ENCODE assay signal across 16 mouse cellular contexts in genomic region chr4:105182249-105182648, GRCm38 (mm10). TPM values are rescaled to one million over a fixed set of nuclear protein-coding genes. Genes with fewer than 3 reads are reported as not detected.
DNase-seq lines count a peak whose midpoint lies in the region; ATAC-seq and TF ChIP-seq lines count a peak whose summit lies in the region.
"Had no signal": no experiment of that assay in that cellular context is flagged by ENCODE, and none has a peak within 500 bp of the region (broad histone marks: within the 10 kb centered on the region; RNA-seq: fewer than 3 reads in every experiment).

No protein-coding gene starts in this region.

- no peak overlapping the region for H3K4me2 ChIP-seq in liver, embryonic 11.5 days
- no peak overlapping the region for H3K4me2 ChIP-seq in forebrain, embryonic 16.5 days (ENCODE audit: low read length)
- no peak overlapping the region for H3K4me2 ChIP-seq in neural tube, embryonic 14.5 days (ENCODE audit: low read depth, low read length)
- H3K4me2 ChIP-seq: lung, embryonic 14.5 days had no signal

- peaks cover 55% of the 10 kb centered on the region for H3K4me1 ChIP-seq in liver, adult 2 months (ENCODE audit: control insufficient read depth, insufficient read depth, low read length)
- H3K4me1 ChIP-seq in liver, embryonic 11.5 days (replicated peaks; ENCODE audit: control insufficient read depth, insufficient read depth, low read length), result no peaks in the 10 kb centered on the region; the same call in 1 of the 2 replicates
- H3K4me1 ChIP-seq in forebrain, embryonic 16.5 days (replicated peaks; ENCODE audit: control insufficient read depth, insufficient read depth, low read length), result peaks cover 55% of the 10 kb centered on the region
- H3K4me1 ChIP-seq in midbrain, embryonic 10.5 days, result peaks cover 53% of the 10 kb centered on the region
- H3K4me1 ChIP-seq in neural tube, embryonic 14.5 days (ENCODE audit: control insufficient read depth, insufficient read depth, low read length), result peaks cover 14% of the 10 kb centered on the region; the same call in 1 of the 2 replicates

- H3K4me3 ChIP-seq in liver, adult 2 months (ENCODE audit: insufficient read depth, low read depth, low read length), result no peak overlapping the region
- H3K4me3 ChIP-seq in liver, embryonic 11.5 days (ENCODE audit: low read depth, low read length), result no peak overlapping the region
- H3K4me3 ChIP-seq in forebrain, embryonic 16.5 days (replicated peaks; ENCODE audit: low read length), result no peak overlapping the region
- no peak overlapping the region for H3K4me3 ChIP-seq in midbrain, embryonic 10.5 days
- no peak overlapping the region for H3K4me3 ChIP-seq in neural tube, embryonic 14.5 days (ENCODE audit: low read depth, low read length)

- 56% methylated on average over 5 of the region's 5 CpGs for WGBS in liver, adult 2 months
- 56% methylated on average over 5 of the region's 5 CpGs for WGBS in liver, embryonic 11.5 days
- 8% methylated on average over 5 of the region's 5 CpGs for WGBS in forebrain, embryonic 16.5 days
- 46% methylated on average over 5 of the region's 5 CpGs for WGBS in midbrain, embryonic 10.5 days
- WGBS in neural tube, embryonic 14.5 days, result 32% methylated on average over 5 of the region's 5 CpGs

- H3K9me3 ChIP-seq in liver, embryonic 11.5 days (ENCODE audit: control insufficient read depth, low read length), result no peaks in the 10 kb centered on the region
- H3K9me3 ChIP-seq in forebrain, embryonic 16.5 days (ENCODE audit: control insufficient read depth, low read length), result no peaks in the 10 kb centered on the region
- no peaks in the 10 kb centered on the region for H3K9me3 ChIP-seq in midbrain, embryonic 10.5 days (replicated peaks)
- no peaks in the 10 kb centered on the region for H3K9me3 ChIP-seq in neural tube, embryonic 14.5 days (ENCODE audit: control insufficient read depth, low read length)

- DNase-seq in liver, adult 2 months (ENCODE audit: extremely low read depth, low read depth, low spot score), result no peak
- no peak for DNase-seq in liver, embryonic 11.5 days (ENCODE audit: low spot score)
- no peak for DNase-seq in midbrain, embryonic 10.5 days (ENCODE audit: low spot score)
- no peak for DNase-seq in yolk sac, embryonic 10.5 days (ENCODE audit: low spot score)
- no peak for DNase-seq in spleen, postnatal 14 days (ENCODE audit: low spot score in 2 of 2)
- DNase-seq in urinary bladder, postnatal 14 days (ENCODE audit: low spot score), result no peak
- DNase-seq: adrenal gland, postnatal 10 days; cerebellum, postnatal 25 days; heart, postnatal 14 days; kidney, adult 2 months; kidney, postnatal 4 days; lung, embryonic 14.5 days; thymus, adult 18-20 months had no signal

- ATAC-seq in liver, embryonic 11.5 days (replicated peaks; ENCODE audit: low FRiP score), result no peak
- ATAC-seq in forebrain, embryonic 16.5 days, result no peak
- ATAC-seq in neural tube, embryonic 14.5 days (ENCODE audit: low read depth), result peak; percentile 49; the same call in 1 of the 2 replicates

- H3K9ac ChIP-seq in liver, adult 2 months (ENCODE audit: low read depth, low read length), result no peak overlapping the region
- no peak overlapping the region for H3K9ac ChIP-seq in liver, embryonic 11.5 days (ENCODE audit: low read depth, low read length)
- no peak overlapping the region for H3K9ac ChIP-seq in forebrain, embryonic 16.5 days (replicated peaks; ENCODE audit: low read depth, low read length)
- no peak overlapping the region for H3K9ac ChIP-seq in neural tube, embryonic 14.5 days (replicated peaks; ENCODE audit: low read depth, low read length)
- H3K9ac ChIP-seq: lung, embryonic 14.5 days had no signal

- H3K36me3 ChIP-seq in liver, adult 2 months (ENCODE audit: control insufficient read depth, insufficient read depth, low read length), result peaks cover 34% of the 10 kb centered on the region
- no peaks in the 10 kb centered on the region for H3K36me3 ChIP-seq in liver, embryonic 11.5 days (ENCODE audit: control insufficient read depth, insufficient read depth, low read length)
- no peaks in the 10 kb centered on the region for H3K36me3 ChIP-seq in forebrain, embryonic 16.5 days (ENCODE audit: control insufficient read depth, insufficient read depth)
- peaks cover 5% of the 10 kb centered on the region for H3K36me3 ChIP-seq in midbrain, embryonic 10.5 days
- H3K36me3 ChIP-seq in neural tube, embryonic 14.5 days (ENCODE audit: control insufficient read depth, insufficient read depth, low read length), result no peaks in the 10 kb centered on the region
- H3K36me3 ChIP-seq: G1E had no signal

- H3K27ac ChIP-seq in liver, adult 2 months (replicated peaks; ENCODE audit: insufficient read depth, low read depth, low read length), result peak overlapping the region; percentile 37; the same call in 1 of the 2 replicates
- no peak overlapping the region for H3K27ac ChIP-seq in liver, embryonic 11.5 days (ENCODE audit: low read depth, low read length)
- peak overlapping the region; percentile 84 for H3K27ac ChIP-seq in forebrain, embryonic 16.5 days (ENCODE audit: low read length)
- H3K27ac ChIP-seq in midbrain, embryonic 10.5 days (replicated peaks), result peak overlapping the region; percentile 88
- H3K27ac ChIP-seq in neural tube, embryonic 14.5 days (ENCODE audit: low read depth, low read length), result peak overlapping the region; percentile 83

- TF ChIP-seq CTCF in liver, adult 2 months (IDR thresholded peaks at IDR 0.05; ENCODE audit: low read depth, low read length), result no peak

- no peak for TF ChIP-seq POLR2A in liver, adult 2 months (IDR thresholded peaks at IDR 0.05; ENCODE audit: extremely low read depth, insufficient read depth, low read length)

- H3K79me2 ChIP-seq in liver, adult 2 months (ENCODE audit: control insufficient read depth, insufficient read depth, low read length), result peaks cover 29% of the 10 kb centered on the region

- H3K27me3 ChIP-seq in liver, adult 2 months (ENCODE audit: control insufficient read depth, insufficient read depth, low read length), result no peaks in the 10 kb centered on the region
- H3K27me3 ChIP-seq in liver, embryonic 11.5 days (replicated peaks; ENCODE audit: control insufficient read depth, insufficient read depth, low read length), result no peaks in the 10 kb centered on the region
- H3K27me3 ChIP-seq in forebrain, embryonic 16.5 days (replicated peaks; ENCODE audit: control insufficient read depth, insufficient read depth, low read length), result no peaks in the 10 kb centered on the region
- no peaks in the 10 kb centered on the region for H3K27me3 ChIP-seq in midbrain, embryonic 10.5 days (ENCODE audit: low read depth, poor library complexity, severe bottlenecking)
- no peaks in the 10 kb centered on the region for H3K27me3 ChIP-seq in neural tube, embryonic 14.5 days (ENCODE audit: control insufficient read depth, insufficient read depth, low read length)

RNA-seq across cellular contexts. Expression of gene Plpp3, which starts 25.1 kb away (rescaled TPM):
- total RNA-seq in liver, adult 2 months (2014; rRNA removed), result 64.1 and 81.1 TPM in 2 replicates
- 81.0 and 84.2 TPM in 2 replicates for polyA plus RNA-seq in liver, adult 2 months (2012; rRNA removed)
- polyA plus RNA-seq in liver, embryonic 11.5 days (2014; fragmentation: Nextera tagmentation; extraction: Ambion mirVana), result 29.5 TPM in 2 replicates
- polyA plus RNA-seq in forebrain, embryonic 16.5 days (2015; fragmentation: Nextera tagmentation; extraction: Ambion mirVana), result 67.7 and 76.8 TPM in 2 replicates
- 44.5 and 55.6 TPM in 2 replicates for polyA plus RNA-seq in midbrain, embryonic 10.5 days (2016; fragmentation: Nextera tagmentation; extraction: Ambion mirVana)
- polyA plus RNA-seq in neural tube, embryonic 14.5 days (2014; fragmentation: Nextera tagmentation; extraction: Ambion mirVana), result 58.5 and 67.0 TPM in 2 replicates
- total RNA-seq: G1E had no signal
- polyA plus RNA-seq: G1E had no signal
